Mouse (Mus musculus) ES-CJ7 (cell line): ENCODE data around the gene Six1.

Experiments used
- DNase-seq: peaks from one replicate; pipeline ENCODE4 v3.0.0; 2011; ENCODE audit warnings: low read depth, low spot score

The Six1 gene

GRCm38 (mm10) chr12:73049520-73050225, 4.0 kb downstream of the Six1 start:
- DNase-seq: no peak

DNA sequence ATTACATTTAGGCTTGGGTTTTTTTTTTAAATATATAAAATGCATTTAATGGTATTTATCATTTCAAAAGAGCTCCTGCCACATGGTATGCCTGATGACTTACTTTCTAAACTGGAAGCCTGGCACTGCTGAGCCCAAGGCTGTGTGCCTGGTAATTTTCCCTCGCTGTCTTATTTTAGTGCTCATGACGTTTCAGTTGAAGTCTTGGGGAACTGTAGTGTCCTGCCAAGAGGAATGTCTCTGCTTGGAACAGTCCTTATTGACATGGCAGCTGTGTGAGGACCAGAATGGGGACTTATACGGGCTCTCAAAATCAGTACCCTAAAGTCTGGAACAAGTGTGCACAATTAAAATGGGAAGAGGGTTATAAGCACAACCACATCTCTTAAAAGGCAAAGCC, 5.2 kb downstream of the Six1 start:
- DNase-seq: no peak

DNA sequence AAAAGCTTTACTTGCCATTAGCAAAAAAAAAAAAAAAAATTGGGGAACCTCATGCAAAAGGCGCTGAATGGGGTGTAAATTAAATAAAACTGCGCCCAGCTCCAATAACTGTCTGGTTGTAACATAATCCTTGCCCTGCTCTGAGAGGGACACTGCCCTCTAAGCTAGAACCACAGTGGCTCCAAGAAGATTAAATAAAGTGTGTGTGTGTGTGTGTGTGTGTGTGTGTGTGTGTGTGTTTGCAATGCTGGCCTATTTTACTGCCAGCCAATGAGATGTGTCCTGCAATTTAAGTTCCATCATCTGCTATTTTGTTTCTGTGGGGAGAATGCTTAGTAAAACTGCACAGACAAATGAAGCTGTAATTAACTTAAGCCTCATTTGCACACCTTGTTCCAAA, 6.1 kb downstream of the Six1 start:
- no peak for DNase-seq

DNA sequence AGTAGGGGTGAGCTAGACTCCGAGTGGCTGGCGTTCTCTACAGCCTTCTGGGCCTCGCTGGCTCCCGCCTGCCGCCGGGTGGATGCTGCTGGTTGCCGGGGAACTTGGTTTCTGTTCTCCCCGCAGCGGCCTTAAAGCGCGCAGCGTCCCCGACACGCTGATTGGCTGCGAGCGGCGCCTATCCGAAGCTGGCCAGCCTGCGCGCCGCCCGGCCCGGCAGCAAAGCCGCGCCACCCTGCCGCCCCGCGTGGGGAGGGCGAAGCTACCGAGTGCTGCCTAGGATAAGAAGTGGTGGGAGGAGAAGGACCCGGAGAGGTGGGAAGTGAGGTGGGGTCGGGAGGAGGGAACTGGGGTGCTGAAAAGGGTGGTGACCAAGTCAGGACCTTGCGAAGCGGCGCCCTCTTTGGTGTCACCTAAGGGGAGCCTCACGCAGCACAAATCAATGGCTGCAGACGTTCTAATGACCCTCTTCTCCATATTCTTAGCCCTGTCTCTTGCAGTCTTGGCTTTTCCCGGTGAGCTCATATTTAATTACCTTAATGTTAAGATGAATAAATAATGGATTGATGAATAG, 7.0 kb downstream of the Six1 start:
- peak; percentile 86 for DNase-seq

DNA sequence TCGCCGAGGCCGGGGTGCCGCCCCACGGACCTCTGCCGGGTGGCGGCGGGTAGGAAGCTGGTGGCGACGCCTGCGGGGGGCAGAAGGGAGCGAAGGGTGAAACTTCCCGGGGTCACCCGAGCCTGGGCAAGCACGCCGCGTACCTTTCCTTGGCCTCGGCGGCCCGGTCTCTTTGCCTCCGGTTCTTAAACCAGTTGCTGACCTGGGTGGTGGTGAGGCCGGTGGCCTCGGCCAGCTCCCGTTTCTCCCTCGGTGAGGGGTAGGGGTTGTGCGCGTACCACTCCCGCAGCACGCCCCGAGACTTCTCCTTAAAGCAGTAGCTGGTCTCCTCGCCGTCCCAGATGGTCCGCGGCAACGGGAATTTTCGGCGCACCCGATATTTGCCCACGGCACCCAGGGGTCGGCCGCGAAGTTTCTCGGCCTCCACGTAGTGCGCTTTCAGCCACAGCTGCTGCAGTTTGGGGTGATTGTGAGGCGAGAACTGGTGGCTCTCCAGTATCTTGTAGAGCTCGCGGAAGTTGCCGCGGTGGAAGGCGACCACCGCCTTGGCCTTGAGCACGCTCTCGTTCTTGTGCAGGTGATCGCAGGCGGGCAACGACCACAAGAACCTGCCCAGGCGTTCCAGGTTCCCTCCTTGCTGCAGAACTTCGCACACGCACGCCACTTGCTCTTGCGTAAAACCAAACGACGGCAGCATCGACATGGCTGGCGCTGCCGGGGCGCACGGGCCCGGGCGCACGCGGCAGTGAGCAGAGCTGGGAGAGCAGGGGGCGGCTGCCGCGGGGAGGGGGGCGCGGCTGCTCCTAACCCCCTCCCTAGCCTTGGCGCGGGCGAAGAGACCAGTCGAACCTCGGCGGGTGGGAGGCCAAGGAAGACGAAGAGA, 7.7 kb downstream of the Six1 start:
- DNase-seq: peak; percentile 59

GRCm38 (mm10) chr12:73045046-73045723, 8.5 kb downstream of the Six1 start:
- peak; percentile 63 for DNase-seq

DNA sequence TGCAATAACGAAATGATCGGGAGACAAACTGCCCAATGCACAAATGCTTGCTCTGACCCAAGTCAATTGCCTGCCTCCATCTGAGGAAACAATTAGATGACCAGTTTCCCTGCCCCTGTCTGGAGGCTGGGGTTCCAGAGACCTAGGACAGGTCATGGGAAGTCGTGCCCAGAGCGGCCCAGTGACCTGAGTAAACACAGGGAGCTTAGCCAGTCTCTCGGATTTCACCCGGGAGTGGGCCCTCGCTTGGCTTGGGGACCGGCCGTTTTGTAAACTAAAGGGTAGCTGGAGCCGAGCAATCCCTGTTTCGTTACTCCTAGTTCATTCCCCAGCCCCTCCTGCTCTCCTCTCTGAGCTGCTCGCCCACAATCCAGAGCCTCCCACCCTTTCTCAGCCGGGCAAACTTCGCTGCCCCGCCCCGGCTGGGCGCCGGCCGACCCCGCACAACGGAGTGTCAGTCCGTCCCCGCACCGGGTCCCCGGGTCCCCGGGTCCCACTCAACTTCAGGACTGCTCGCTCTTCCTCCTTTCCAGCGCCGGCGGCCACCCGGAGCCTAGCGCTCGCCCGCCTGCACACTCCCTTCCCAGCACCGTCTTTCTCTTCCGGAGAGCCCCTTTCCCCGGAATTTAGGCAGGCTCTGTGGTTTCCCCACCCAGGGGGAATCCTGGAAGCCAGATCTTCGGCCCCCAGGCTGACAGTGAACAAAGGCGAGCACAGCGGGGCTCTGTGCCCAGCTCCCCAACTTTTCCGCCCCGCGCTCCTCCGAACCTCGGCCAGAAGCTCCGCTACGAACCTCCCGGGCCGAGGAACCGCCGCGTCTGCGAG, 9.3 kb downstream of the Six1 start:
- DNase-seq: peak; percentile 55

DNA sequence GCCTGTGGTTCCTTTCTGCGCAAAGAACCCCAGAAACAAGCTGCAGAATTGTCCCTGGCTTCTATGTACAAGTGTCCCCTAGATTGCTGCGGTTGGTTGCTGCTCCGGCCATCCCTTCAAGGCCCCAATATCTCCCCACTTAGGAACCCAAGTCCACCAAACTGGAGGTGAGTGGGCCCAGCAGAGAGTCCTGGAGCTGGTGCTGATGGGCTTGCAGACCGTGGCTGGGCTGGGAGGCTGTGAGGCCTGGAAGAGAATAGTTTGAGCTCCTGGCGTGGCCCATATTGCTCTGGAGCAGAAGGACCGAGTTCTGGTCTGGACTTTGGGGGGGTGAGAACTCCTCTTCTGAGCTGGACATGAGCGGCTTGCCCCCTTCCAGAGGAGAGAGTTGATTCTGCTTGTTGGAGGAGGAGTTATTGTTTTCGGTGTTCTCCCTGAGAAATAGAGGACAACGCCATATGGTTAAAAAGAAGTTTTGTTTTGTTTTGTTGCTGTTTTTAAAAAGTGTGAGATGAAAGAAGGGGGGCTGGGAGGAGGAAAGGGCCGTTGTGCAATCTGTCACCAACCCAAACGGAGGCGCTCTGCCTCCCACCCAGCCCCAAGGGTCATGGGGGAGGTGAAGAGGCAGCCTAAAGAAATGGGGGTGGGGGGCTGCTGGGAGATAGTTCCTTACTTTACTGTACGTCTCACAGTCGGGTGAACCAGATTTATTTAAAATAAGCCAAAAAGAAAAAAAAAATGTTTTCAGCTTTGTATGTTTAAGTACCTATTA, 10.1 kb downstream of the Six1 start:
- DNase-seq: no peak

DNA sequence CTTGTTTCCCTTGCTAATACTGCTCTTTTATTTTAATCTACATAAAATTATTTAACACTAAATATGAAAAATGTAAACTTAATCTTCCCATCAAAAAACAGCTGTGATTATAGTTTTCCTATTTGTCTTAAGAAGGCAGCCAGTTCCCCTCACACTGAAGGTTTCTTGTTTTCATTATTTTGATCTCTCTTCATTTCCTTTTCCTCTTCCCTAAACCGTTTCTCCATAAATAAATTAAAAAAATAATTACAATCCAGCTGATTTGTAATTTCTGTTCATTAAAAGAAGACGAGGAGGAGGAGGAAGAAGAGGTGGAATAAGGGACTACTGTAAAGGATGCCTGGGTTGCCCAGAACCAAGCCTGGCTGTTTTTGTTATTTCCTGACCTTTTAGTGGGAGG, 10.8 kb downstream of the Six1 start:
- no peak for DNase-seq

DNA sequence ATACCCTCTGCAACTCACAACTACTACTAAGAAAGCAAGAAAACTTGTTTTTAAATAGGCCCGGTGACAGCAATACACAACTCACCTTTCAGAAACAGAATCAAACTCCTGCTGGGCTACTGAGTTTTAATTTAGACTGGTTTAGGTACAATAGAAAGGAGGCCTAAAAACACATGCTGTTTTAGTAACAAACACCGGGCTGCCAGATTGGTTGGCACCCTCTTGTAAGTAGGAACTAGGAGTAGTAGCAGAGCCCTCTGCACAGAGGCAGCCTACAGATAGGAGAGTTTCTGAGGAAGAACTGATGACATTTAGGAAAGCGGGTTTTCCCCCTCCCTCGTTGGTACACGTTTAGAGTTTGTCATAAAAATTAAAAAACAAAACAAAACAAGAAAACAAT, 11.3 kb downstream of the Six1 start:
- DNase-seq: no peak

DNA sequence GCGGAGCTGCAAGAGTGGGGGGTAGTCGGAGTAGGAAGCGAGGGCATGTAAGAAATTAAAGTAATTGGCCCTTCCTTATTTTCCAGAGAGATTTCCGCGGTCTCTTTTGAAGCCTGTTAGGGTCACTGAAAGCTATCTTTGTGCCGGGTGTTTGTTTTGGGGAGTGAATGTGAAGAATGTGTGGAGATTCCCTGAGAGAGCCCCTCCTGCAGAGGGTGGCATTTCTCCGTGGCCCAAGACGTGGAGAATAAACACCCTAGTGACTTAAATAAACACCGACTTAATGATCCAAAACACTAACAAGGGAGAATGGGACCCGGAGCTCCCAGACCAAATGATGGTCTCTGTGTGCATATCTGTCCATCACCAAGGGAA, 12.4 kb downstream of the Six1 start:
- DNase-seq: no peak

GRCm38 (mm10) chr12:73040563-73041255, 13.0 kb downstream of the Six1 start:
- peak; percentile 9 for DNase-seq

GRCm38 (mm10) chr12:73039939-73040562, 13.6 kb downstream of the Six1 start:
- peak; percentile 48 for DNase-seq

GRCm38 (mm10) chr12:73038992-73039938, 14.4 kb downstream of the Six1 start:
- DNase-seq: no peak

- no peak for DNase-seq
These were observed 15.2 kb downstream of the Six1 start for GRCm38 (mm10) chr12:73038441-73038991.

DNA sequence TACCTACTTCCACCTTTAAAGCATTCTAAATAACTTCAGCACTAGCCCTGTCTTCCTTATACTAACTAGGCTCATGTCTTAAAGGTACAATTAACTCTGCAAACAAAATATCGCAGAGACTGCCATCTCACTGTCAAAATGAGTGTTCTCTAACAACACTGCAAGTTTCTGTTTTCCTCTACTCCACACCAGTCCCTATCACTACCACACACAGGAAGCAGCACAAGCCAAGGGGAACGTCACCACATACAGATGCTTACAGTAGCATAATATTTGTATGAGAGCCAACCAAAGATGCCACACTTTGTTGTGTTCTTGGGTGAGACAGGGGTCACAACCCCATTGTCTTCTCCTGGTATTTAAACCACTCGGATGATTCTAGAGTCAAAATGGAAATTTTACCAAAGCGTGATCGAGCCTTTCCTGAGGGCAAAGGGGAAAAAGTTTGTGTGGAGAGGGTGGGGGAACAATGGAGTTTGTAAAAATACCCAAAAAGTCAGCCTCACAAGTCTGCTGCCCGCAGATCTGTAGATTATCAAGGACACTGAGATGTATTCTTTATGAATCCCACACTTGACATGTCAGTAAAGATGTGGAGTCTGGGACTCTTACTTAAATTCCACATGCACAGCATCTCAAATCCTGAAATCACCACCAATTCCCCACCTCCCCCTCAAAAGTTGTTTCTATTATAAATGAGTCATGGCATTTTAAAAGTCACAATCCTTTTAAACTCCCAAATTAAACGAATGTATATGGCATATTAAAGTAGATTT, 16.1 kb downstream of the Six1 start:
- no peak for DNase-seq
